Mouse (Mus musculus) CH12.LX (cell line): ENCODE measurements around the gene Dcaf10. TPM values are rescaled to one million over a fixed set of nuclear protein-coding genes. Genes with fewer than 3 reads are reported as not detected.

ENCODE experiments used
- DNase-seq: peaks from one replicate; pipeline ENCODE4 v3.0.0-alpha.2; 2013; ENCODE audit errors: extremely low read depth
- H3K27ac ChIP-seq: 2 replicates; pipeline ENCODE4 v1.5.1; 2012; ENCODE audit warnings: low read depth, mild to moderate bottlenecking, control low read depth, moderate library complexity; ENCODE audit not compliant: insufficient read depth
- H3K27me3 ChIP-seq: replicated peaks from 2 replicates; pipeline ENCODE3; 2012; ENCODE audit warnings: inconsistent platforms
- H3K36me3 ChIP-seq, 2 experiments: replicated peaks in 1 of 2; 2 replicates each; pipeline versions ENCODE3 to v1.6.1; 2012; ENCODE audit warnings: inconsistent platforms in 1 of 2, low read length in 1 of 2, mild to moderate bottlenecking in 1 of 2, mixed read lengths in 1 of 2, moderate library complexity in 1 of 2; ENCODE audit not compliant: control insufficient read depth in 1 of 2, insufficient read depth in 1 of 2
- H3K4me1 ChIP-seq, 2 experiments: 2 replicates each; pipeline ENCODE4 v1.6.1; 2012; ENCODE audit warnings: inconsistent platforms in 1 of 2, moderate library complexity in 1 of 2; ENCODE audit not compliant: insufficient read depth in 2 of 2, control insufficient read depth in 1 of 2
- H3K4me2 ChIP-seq: 2 replicates; pipeline ENCODE4 v1.6.1; 2012; ENCODE audit warnings: low read depth, mild to moderate bottlenecking, control low read depth; ENCODE audit not compliant: poor library complexity, insufficient read depth, severe bottlenecking
- H3K4me3 ChIP-seq, 3 experiments: fragments of 150-350 bp in 1 of 3; sonication (generic) in 1 of 3; replicated peaks in 1 of 3; 2 replicates each; pipeline versions ENCODE3 to v1.5.1; 2011 to 2012; ENCODE audit warnings: low read depth in 2 of 3, low read length in 2 of 3, mild to moderate bottlenecking in 2 of 3, moderate library complexity in 2 of 3, control low read depth in 1 of 3, improper control_type of control experiment in 1 of 3, inconsistent platforms in 1 of 3, mixed read lengths in 1 of 3; ENCODE audit not compliant: poor library complexity in 1 of 3
- H3K79me2 ChIP-seq: replicated peaks from 2 replicates; pipeline ENCODE4 v1.6.1; 2012; ENCODE audit warnings: mild to moderate bottlenecking, moderate library complexity; ENCODE audit not compliant: control insufficient read depth, poor library complexity, insufficient read depth, severe bottlenecking; ENCODE audit errors: extremely low read depth
- H3K9ac ChIP-seq: 2 replicates; pipeline ENCODE4 v1.6.1; 2012; ENCODE audit warnings: low read depth, mild to moderate bottlenecking, control low read depth, moderate library complexity; ENCODE audit not compliant: insufficient read depth
- H3K9me3 ChIP-seq: replicated peaks from 2 replicates; pipeline ENCODE3; 2012; ENCODE audit warnings: low read length, inconsistent platforms, mixed read lengths
- BHLHE40 ChIP-seq: IDR thresholded peaks from 2 replicates; pipeline ENCODE4 v1.6.1; 2011; ENCODE audit warnings: mild to moderate bottlenecking, low read depth, low read length, improper control_type of control experiment
- CHD1 ChIP-seq: IDR thresholded peaks from 2 replicates; pipeline ENCODE4 v1.6.1; 2012; ENCODE audit warnings: low read depth, low read length, improper control_type of control experiment, inconsistent platforms
- CHD2 ChIP-seq: IDR thresholded peaks from 2 replicates; pipeline ENCODE4 v1.6.1; 2011; ENCODE audit warnings: low read length, improper control_type of control experiment
- EP300 ChIP-seq: IDR thresholded peaks from 2 replicates; pipeline ENCODE4 v1.6.1; 2011; ENCODE audit warnings: low read length, improper control_type of control experiment
- ETS1 ChIP-seq: conservative IDR thresholded peaks from 2 replicates; pipeline ENCODE4 v1.6.1; 2012; ENCODE audit warnings: low read depth, mild to moderate bottlenecking, inconsistent platforms, low read length, improper control_type of control experiment, moderate library complexity
- IRF4 ChIP-seq: IDR thresholded peaks from 2 replicates; pipeline ENCODE4 v1.6.1; 2014; ENCODE audit warnings: low read depth, mild to moderate bottlenecking, inconsistent platforms, low read length, improper control_type of control experiment
- JUN ChIP-seq: IDR thresholded peaks from 2 replicates; pipeline ENCODE4 v1.6.1; 2011; ENCODE audit warnings: low read depth, mild to moderate bottlenecking, low read length, improper control_type of control experiment, moderate library complexity; ENCODE audit not compliant: insufficient read depth
- KAT2A ChIP-seq: IDR thresholded peaks from 2 replicates; pipeline ENCODE4 v1.6.1; 2012; ENCODE audit warnings: low read length, improper control_type of control experiment, inconsistent platforms; ENCODE audit not compliant: insufficient replicate concordance
- MAZ ChIP-seq: IDR thresholded peaks from 2 replicates; pipeline ENCODE4 v1.6.1; 2012; ENCODE audit warnings: low read depth, mild to moderate bottlenecking, inconsistent platforms, low read length, improper control_type of control experiment, moderate library complexity
- MYC ChIP-seq: IDR thresholded peaks from 2 replicates; pipeline ENCODE4 v1.6.1; 2011; ENCODE audit warnings: low read depth, mild to moderate bottlenecking, improper control_type of control experiment, low read length
- NELFE ChIP-seq: IDR thresholded peaks from 2 replicates; pipeline ENCODE4 v1.6.1; 2011; ENCODE audit warnings: low read depth, low read length, improper control_type of control experiment
- POLR2A ChIP-seq: IDR thresholded peaks from 2 replicates; pipeline ENCODE4 v1.6.1; 2011; ENCODE audit warnings: low read depth, mild to moderate bottlenecking, improper control_type of control experiment, low read length
- RAD21 ChIP-seq: IDR thresholded peaks from 2 replicates; pipeline ENCODE4 v1.6.1; 2011; ENCODE audit warnings: low read depth, mild to moderate bottlenecking, low read length, improper control_type of control experiment, moderate library complexity
- RCOR1 ChIP-seq: conservative IDR thresholded peaks from 2 replicates; pipeline ENCODE4 v1.6.1; 2012; ENCODE audit warnings: low read depth, mild to moderate bottlenecking, inconsistent platforms, low read length, improper control_type of control experiment
- TBP ChIP-seq: conservative IDR thresholded peaks from 2 replicates; pipeline ENCODE4 v1.6.1; 2011; ENCODE audit warnings: low read depth, low read length, improper control_type of control experiment
- USF1 ChIP-seq: IDR thresholded peaks from 2 replicates; pipeline ENCODE4 v1.6.1; 2014; ENCODE audit warnings: low read depth, mild to moderate bottlenecking, inconsistent platforms, low read length, improper control_type of control experiment
- USF2 ChIP-seq: conservative IDR thresholded peaks from 2 replicates; pipeline ENCODE4 v1.6.1; 2011; ENCODE audit warnings: low read depth, low read length, improper control_type of control experiment
- ZMIZ1 ChIP-seq: IDR thresholded peaks from 2 replicates; pipeline ENCODE4 v1.6.1; 2012; ENCODE audit warnings: low read depth, mild to moderate bottlenecking, inconsistent platforms, low read length, improper control_type of control experiment
- dilution Hi-C: fragments of 300-500 bp; cut with MboI; formaldehyde crosslinking; loops from 2 replicates; pipeline ENCODE4 v1.14.3; 2020; ENCODE audit warnings: low sequenced_read_pairs; ENCODE audit not compliant: extremely low pct_unique_long_range_greater_than_20kb, extremely low pct_ligation_motif_present
- in situ Hi-C: fragments of 300-500 bp; cut with MboI; formaldehyde crosslinking; loops from 3 replicates; pipeline ENCODE4 v1.14.3; 2019; ENCODE audit warnings: low sequenced_read_pairs, low pct_ligation_motif_present, low pct_unique_long_range_greater_than_20kb, mixed read lengths
- polyA plus RNA-seq: library from polyadenylated mRNA; unstranded; fragments of >175 nt; gene quantifications from 2 replicates; pipeline ENCODE4 v1.2.1, GENCODE M21; 2012; ENCODE audit warnings: low read depth; ENCODE audit not compliant: insufficient read length
- total RNA-seq, 2 experiments: library from RNA; depleted of rRNA; stranded (reverse); fragments of 300-350 nt in 1 of 2; fragments of >200 nt in 1 of 2; gene quantifications; 2 replicates each; pipeline ENCODE4 v1.2.3; 2012 to 2014

Dcaf10 gene
- total and polyA plus RNA-seq, 3 experiments: 6.8 to 11.6 (median 11.1) TPM

- in situ Hi-C loops: no loop called here
- H3K36me3 ChIP-seq: peaks cover 33 to 69% of the 10 kb centered on the region in 2 experiments
- TF ChIP-seq JUN (no peak), USF2 (no peak), MYC (no peak), USF1 (no peak), RAD21 (no peak), EP300 (no peak), CHD2 (no peak), CHD1 (no peak), NELFE (no peak), ETS1 (no peak), RCOR1 (no peak), BHLHE40 (no peak), MAZ (no peak), POLR2A (no peak), TBP (no peak)
- dilution Hi-C loops: no loop called here
- H3K4me1 ChIP-seq: no peaks in the 10 kb centered on the region
- no peak overlapping the region for H3K4me3 ChIP-seq
- H3K4me2 ChIP-seq: no peak overlapping the region
- no peak overlapping the region for H3K9ac ChIP-seq
- no peak overlapping the region for H3K27ac ChIP-seq
- no peaks in the 10 kb centered on the region for H3K27me3 ChIP-seq
- no peak for DNase-seq
- no peaks in the 10 kb centered on the region for H3K9me3 ChIP-seq
- no peaks in the 10 kb centered on the region for H3K79me2 ChIP-seq
Observed at GRCm38 (mm10) chr4:45371261-45371660, 29.4 kb downstream of the Dcaf10 start.

DNA sequence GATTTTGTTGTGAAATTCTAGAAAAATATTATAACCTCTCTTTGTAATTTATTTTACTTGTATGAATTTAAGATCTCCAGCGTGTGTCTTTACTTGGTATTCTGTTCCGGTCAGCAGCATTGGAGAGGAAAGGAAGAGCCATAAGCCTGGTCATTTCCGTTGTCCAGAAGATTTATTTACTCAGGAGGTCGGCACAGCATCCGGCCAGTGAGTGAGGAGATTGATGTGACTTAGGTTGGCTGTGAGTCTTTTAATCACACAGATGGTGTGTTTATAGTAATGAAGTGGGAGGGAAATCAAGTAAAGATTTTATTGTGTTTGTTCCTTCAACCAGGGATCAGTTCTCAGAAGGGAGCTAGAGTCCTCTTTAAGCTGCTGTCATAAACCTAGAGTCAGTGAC, 33.0 kb downstream of the Dcaf10 start:
- H3K79me2 ChIP-seq: no peaks in the 10 kb centered on the region
- no peak for DNase-seq
- dilution Hi-C loops (no loop called here), in situ Hi-C loops (no loop called here)
- no peak overlapping the region for H3K9ac ChIP-seq
- no peaks in the 10 kb centered on the region for H3K27me3 ChIP-seq
- H3K4me1 ChIP-seq: no peaks in the 10 kb centered on the region
- no peak overlapping the region for H3K4me3 ChIP-seq
- H3K36me3 ChIP-seq: peaks cover 38 to 68% of the 10 kb centered on the region in 2 experiments
- no peak overlapping the region for H3K27ac ChIP-seq
- H3K4me2 ChIP-seq: no peak overlapping the region
- TF ChIP-seq CHD2 (no peak), IRF4 (no peak), ZMIZ1 (no peak), CHD1 (no peak), KAT2A (no peak)
- H3K9me3 ChIP-seq: no peaks in the 10 kb centered on the region
